Mouse (Mus musculus): ENCODE data around the gene St3gal6. TPM values are rescaled to one million over a fixed set of nuclear protein-coding genes. Genes with fewer than 3 reads are reported as not detected.

Gene St3gal6
- polyA plus RNA-seq, 1 experiment: 12.0 TPM

- DNase-seq (ENCODE audit: low read depth in 1 of 2, low spot score in 2 of 2): no peak
- TF ChIP-seq CTCF (IDR thresholded peaks at IDR 0.05; ENCODE audit: extremely low read depth, insufficient read depth, insufficient read length, insufficient replicate concordance) (no peak), POLR2A (IDR thresholded peaks at IDR 0.05; ENCODE audit: low read depth, low read length) (no peak)
- Histone ChIP-seq H3K36me3 (ENCODE audit: control insufficient read depth, insufficient read depth, low read length) (no peaks in the 10 kb centered on the region), H3K27ac (ENCODE audit: insufficient read depth, low read length) (no peak overlapping the region; the same call in 1 of the 2 replicates), H3K4me1 (ENCODE audit: control insufficient read depth, insufficient read depth, insufficient read length) (peaks cover 5% of the 10 kb centered on the region; the same call in 1 of the 2 replicates), H3K4me3 (ENCODE audit: extremely low read depth, insufficient read depth, insufficient read length) (no peak overlapping the region), H3K27me3 (ENCODE audit: control insufficient read depth, insufficient read depth, low read length) (no peaks in the 10 kb centered on the region)
- 52% methylated on average over 6 of the region's 6 CpGs for WGBS
These were observed 10.3 kb downstream of the St3gal6 start for GRCm38 (mm10) chr16:58513755-58514154.

GRCm38 (mm10) chr16:58512887-58513286 is 11.2 kb downstream of the St3gal6 start:
- peaks cover 6% of the 10 kb centered on the region; the same call in 1 of the 2 replicates for H3K4me1 ChIP-seq (ENCODE audit: control insufficient read depth, insufficient read depth, insufficient read length)
- H3K4me3 ChIP-seq (ENCODE audit: extremely low read depth, insufficient read depth, insufficient read length): no peak overlapping the region
- no peak overlapping the region for H3K27ac ChIP-seq (ENCODE audit: insufficient read depth, low read length)
- 54% methylated on average over 3 of the region's 3 CpGs for WGBS
- no peaks in the 10 kb centered on the region for H3K27me3 ChIP-seq (ENCODE audit: control insufficient read depth, insufficient read depth, low read length)
- no peak for TF ChIP-seq POLR2A (IDR thresholded peaks at IDR 0.05; ENCODE audit: low read depth, low read length)
- no peak for TF ChIP-seq CTCF (IDR thresholded peaks at IDR 0.05; ENCODE audit: extremely low read depth, insufficient read depth, insufficient read length, insufficient replicate concordance)
- DNase-seq (ENCODE audit: low read depth in 1 of 2, low spot score in 2 of 2): no peak
- H3K36me3 ChIP-seq (ENCODE audit: control insufficient read depth, insufficient read depth, low read length): no peaks in the 10 kb centered on the region

- no peak for DNase-seq (ENCODE audit: low read depth in 1 of 2, low spot score in 2 of 2)
- WGBS: 79% methylated on average over 9 of the region's 9 CpGs
- peaks cover 6% of the 10 kb centered on the region for H3K4me1 ChIP-seq (ENCODE audit: control insufficient read depth, insufficient read depth, insufficient read length)
- H3K27me3 ChIP-seq (ENCODE audit: control insufficient read depth, insufficient read depth, low read length): no peaks in the 10 kb centered on the region
- no peaks in the 10 kb centered on the region for H3K36me3 ChIP-seq (ENCODE audit: control insufficient read depth, insufficient read depth, low read length)
- no peak overlapping the region for H3K27ac ChIP-seq (ENCODE audit: insufficient read depth, low read length)
- H3K4me3 ChIP-seq (ENCODE audit: extremely low read depth, insufficient read depth, insufficient read length): no peak overlapping the region
- TF ChIP-seq CTCF (IDR thresholded peaks at IDR 0.05; ENCODE audit: extremely low read depth, insufficient read depth, insufficient read length, insufficient replicate concordance) (no peak), POLR2A (IDR thresholded peaks at IDR 0.05; ENCODE audit: low read depth, low read length) (no peak)
These were observed 11.8 kb downstream of the St3gal6 start for GRCm38 (mm10) chr16:58512181-58512761.

- no peak for TF ChIP-seq CTCF (IDR thresholded peaks at IDR 0.05; ENCODE audit: extremely low read depth, insufficient read depth, insufficient read length, insufficient replicate concordance)
- TF ChIP-seq POLR2A (IDR thresholded peaks at IDR 0.05; ENCODE audit: low read depth, low read length): no peak
- DNase-seq (ENCODE audit: low read depth in 1 of 2, low spot score in 2 of 2): no peak
- H3K4me1 ChIP-seq (ENCODE audit: control insufficient read depth, insufficient read depth, insufficient read length): peaks cover 14% of the 10 kb centered on the region
These were observed 19.1 kb downstream of the St3gal6 start for GRCm38 (mm10) chr16:58504945-58505344.

GRCm38 (mm10) chr16:58502566-58502965 is 21.5 kb downstream of the St3gal6 start:
- no peaks in the 10 kb centered on the region for H3K27me3 ChIP-seq (ENCODE audit: control insufficient read depth, insufficient read depth, low read length)
- peak overlapping the region; percentile 87 for H3K27ac ChIP-seq (ENCODE audit: insufficient read depth, low read length)
- peaks cover 1% of the 10 kb centered on the region; the same call in 1 of the 2 replicates for H3K36me3 ChIP-seq (ENCODE audit: control insufficient read depth, insufficient read depth, low read length)
- no peak overlapping the region for H3K4me3 ChIP-seq (ENCODE audit: extremely low read depth, insufficient read depth, insufficient read length)
- peaks cover 25% of the 10 kb centered on the region for H3K4me1 ChIP-seq (ENCODE audit: control insufficient read depth, insufficient read depth, insufficient read length)
- WGBS: 39% methylated on average over 6 of the region's 6 CpGs
- TF ChIP-seq POLR2A (IDR thresholded peaks at IDR 0.05; ENCODE audit: low read depth, low read length): no peak
- no peak for TF ChIP-seq CTCF (IDR thresholded peaks at IDR 0.05; ENCODE audit: extremely low read depth, insufficient read depth, insufficient read length, insufficient replicate concordance)
- DNase-seq (ENCODE audit: low read depth in 1 of 2, low spot score in 2 of 2): no peak

More at GRCm38 (mm10) chr16:58504945-58505344, 19.1 kb downstream of the St3gal6 start:
- Histone ChIP-seq H3K36me3 (ENCODE audit: control insufficient read depth, insufficient read depth, low read length) (0 out of 2 replicates have a peak, but pooled peaks cover 1% of the 10 kb centered on the region), H3K27ac (ENCODE audit: insufficient read depth, low read length) (no peak overlapping the region), H3K4me3 (ENCODE audit: extremely low read depth, insufficient read depth, insufficient read length) (no peak overlapping the region), H3K27me3 (ENCODE audit: control insufficient read depth, insufficient read depth, low read length) (no peaks in the 10 kb centered on the region)

- peak overlapping the region; percentile 21; the same call in 1 of the 2 replicates for H3K4me3 ChIP-seq (ENCODE audit: extremely low read depth, insufficient read depth, insufficient read length)
- peaks cover 31% of the 10 kb centered on the region for H3K4me1 ChIP-seq (ENCODE audit: control insufficient read depth, insufficient read depth, insufficient read length)
These were observed 22.2 kb downstream of the St3gal6 start for GRCm38 (mm10) chr16:58501760-58502301.

GRCm38 (mm10) chr16:58499650-58500049 is 24.4 kb downstream of the St3gal6 start:
- Histone ChIP-seq H3K27me3 (ENCODE audit: control insufficient read depth, insufficient read depth, low read length) (no peaks in the 10 kb centered on the region), H3K4me3 (ENCODE audit: extremely low read depth, insufficient read depth, insufficient read length) (no peak overlapping the region), H3K27ac (ENCODE audit: insufficient read depth, low read length) (peak overlapping the region; percentile 69), H3K36me3 (ENCODE audit: control insufficient read depth, insufficient read depth, low read length) (peaks cover 1% of the 10 kb centered on the region; the same call in 1 of the 2 replicates), H3K4me1 (ENCODE audit: control insufficient read depth, insufficient read depth, insufficient read length) (peaks cover 31% of the 10 kb centered on the region)
- 57% methylated on average over 5 of the region's 5 CpGs for WGBS
- TF ChIP-seq CTCF (IDR thresholded peaks at IDR 0.05; ENCODE audit: extremely low read depth, insufficient read depth, insufficient read length, insufficient replicate concordance) (no peak), POLR2A (IDR thresholded peaks at IDR 0.05; ENCODE audit: low read depth, low read length) (no peak)
- DNase-seq (ENCODE audit: low read depth in 1 of 2, low spot score in 2 of 2): no peak

More at GRCm38 (mm10) chr16:58501760-58502301, 22.2 kb downstream of the St3gal6 start:
- H3K36me3 ChIP-seq (ENCODE audit: control insufficient read depth, insufficient read depth, low read length): peaks cover 1% of the 10 kb centered on the region; the same call in 1 of the 2 replicates
- H3K27ac ChIP-seq (ENCODE audit: insufficient read depth, low read length): peak overlapping the region; percentile 87
- peak; percentile 46 to 70 for DNase-seq (ENCODE audit: low read depth in 1 of 2, low spot score in 2 of 2)
- WGBS: 3% methylated on average over 6 of the region's 6 CpGs
- no peaks in the 10 kb centered on the region for H3K27me3 ChIP-seq (ENCODE audit: control insufficient read depth, insufficient read depth, low read length)
- no peak; the same call in 1 of the 2 replicates for TF ChIP-seq POLR2A (IDR thresholded peaks at IDR 0.05; ENCODE audit: low read depth, low read length)
- no peak for TF ChIP-seq CTCF (IDR thresholded peaks at IDR 0.05; ENCODE audit: extremely low read depth, insufficient read depth, insufficient read length, insufficient replicate concordance)
